Mouse (Mus musculus) brain, embryonic 14.5 days (tissue): Measurements from ENCODE around the gene Prkag1. TPM values are rescaled to one million over a fixed set of nuclear protein-coding genes. Genes with fewer than 3 reads are reported as not detected.

Source experiments
- DNase-seq: peaks from one replicate; pipeline ENCODE4 v3.0.0-alpha.2; 2011; ENCODE audit warnings: low read depth
- CTCF ChIP-seq: fragments of 200-500 bp; IDR thresholded peaks from 2 replicates; pipeline ENCODE4 v1.5.1; 2012; ENCODE audit warnings: inconsistent platforms, mild to moderate bottlenecking, moderate library complexity, borderline replicate concordance; ENCODE audit not compliant: insufficient read depth, insufficient read length; ENCODE audit errors: extremely low read depth
- POLR2A ChIP-seq: fragments of 200-500 bp; IDR thresholded peaks from 2 replicates; pipeline ENCODE4 v1.6.1; 2012; ENCODE audit warnings: mild to moderate bottlenecking, inconsistent platforms, borderline replicate concordance; ENCODE audit not compliant: poor library complexity, insufficient read depth, insufficient read length, severe bottlenecking; ENCODE audit errors: extremely low read depth
- polyA plus RNA-seq: library from polyadenylated mRNA; depleted of rRNA; stranded (reverse); fragments of >200 nt; gene quantifications from 2 replicates; pipeline ENCODE4 v1.2.3, GENCODE M21; 2012; rRNA removed

The Prkag1 gene
- 71.8 and 85.7 TPM in 2 replicates for polyA plus RNA-seq

- TF ChIP-seq POLR2A (peak; percentile 41; the same call in 1 of the 2 replicates), CTCF (peak; percentile 56; the same call in 1 of the 2 replicates)
- peak; percentile 98 for DNase-seq
These were observed at the start of gene Prkag1 for GRCm38 (mm10) chr15:98830736-98831683. Gene Prkag1 (minus strand): TSS chr15:98831521.

DNA sequence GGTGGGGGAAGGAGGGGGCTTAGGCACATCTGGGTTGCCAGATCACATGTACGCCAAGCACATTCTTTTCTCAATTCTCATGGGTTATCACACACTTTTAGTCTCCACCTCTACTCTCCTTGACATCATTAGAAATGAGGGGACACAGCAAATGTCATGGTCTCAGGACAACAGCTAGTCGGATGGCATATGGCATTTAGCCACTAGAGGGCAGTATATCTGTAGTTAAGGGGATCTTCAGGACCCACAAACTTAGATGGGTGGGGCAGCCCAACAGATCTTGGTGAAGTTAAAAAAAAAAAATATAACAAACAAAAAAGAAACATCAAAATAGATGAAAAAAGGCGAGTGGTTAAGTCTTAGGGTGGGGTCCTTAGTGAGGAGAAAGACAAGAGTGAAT is 46.0 kb upstream of the Prkag1 start:
- no peak for TF ChIP-seq POLR2A
- TF ChIP-seq CTCF, result peak; percentile 76; the same call in 1 of the 2 replicates
- peak; percentile 83 for DNase-seq

GRCm38 (mm10) chr15:98871916-98872888 is 40.9 kb upstream of the Prkag1 start:
- peak; percentile 99 for DNase-seq
- TF ChIP-seq POLR2A, result peak; percentile 21; the same call in 1 of the 2 replicates
- no peak for TF ChIP-seq CTCF

DNA sequence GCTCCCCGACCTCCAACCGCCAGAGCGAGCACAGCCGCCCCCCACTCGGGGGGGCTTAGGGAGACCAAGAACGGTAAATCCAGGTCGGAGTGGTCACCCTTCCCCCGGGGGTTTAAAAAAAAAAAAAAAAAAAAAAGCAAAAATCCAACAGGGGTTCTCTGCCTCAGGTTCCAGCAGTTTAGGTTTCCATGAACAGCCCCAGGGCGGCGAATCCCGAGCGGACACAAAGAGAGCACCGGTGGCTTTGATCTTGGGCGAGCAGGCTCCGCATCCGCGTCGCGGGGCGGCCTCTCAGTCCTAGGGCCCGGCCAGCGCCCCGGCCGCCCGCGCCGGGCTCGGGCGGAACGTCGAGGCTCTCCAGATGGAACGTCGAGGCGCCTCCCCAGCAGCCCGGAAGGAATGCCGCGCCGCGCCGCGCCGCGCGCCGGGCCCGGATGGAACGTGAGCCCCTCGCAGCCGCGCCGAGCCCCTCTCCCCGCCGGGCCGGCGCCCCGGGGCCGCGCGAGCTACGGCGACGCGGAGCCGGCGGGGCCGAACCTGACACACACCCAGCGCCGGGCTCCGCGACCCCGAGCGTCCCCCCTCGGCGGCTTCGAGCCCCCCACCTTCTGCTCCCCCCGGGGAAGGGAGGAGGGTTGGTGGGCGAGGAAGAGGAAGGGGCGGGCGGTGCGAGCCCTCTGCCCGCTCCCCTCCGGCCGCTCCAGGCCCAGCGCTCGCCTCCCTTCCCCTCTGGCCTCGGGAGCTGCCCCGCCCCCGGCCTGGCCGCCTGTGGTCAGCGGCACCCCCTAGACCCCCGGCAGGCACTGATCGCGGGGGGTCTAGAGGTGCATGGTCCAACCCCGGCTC is 40.0 kb upstream of the Prkag1 start, which contains the start of gene Kmt2d:
Gene Kmt2d, minus strand, starts transcription at position 135 of the 846 bp plus-strand sequence.
- TF ChIP-seq CTCF (no peak), POLR2A (no peak)
- DNase-seq, result peak; percentile 35

GRCm38 (mm10) chr15:98870179-98871069 is 39.1 kb upstream of the Prkag1 start:
- TF ChIP-seq CTCF (no peak), POLR2A (no peak)
- no peak for DNase-seq

GRCm38 (mm10) chr15:98869342-98870178 is 38.2 kb upstream of the Prkag1 start:
- TF ChIP-seq POLR2A, result no peak
- TF ChIP-seq CTCF, result no peak
- no peak for DNase-seq

GRCm38 (mm10) chr15:98868346-98869063 is 37.2 kb upstream of the Prkag1 start:
- TF ChIP-seq CTCF (no peak), POLR2A (no peak)
- DNase-seq, result no peak

- no peak for TF ChIP-seq CTCF
- TF ChIP-seq POLR2A, result no peak
These were observed 36.0 kb upstream of the Prkag1 start for GRCm38 (mm10) chr15:98867321-98867720.

More at GRCm38 (mm10) chr15:98867321-98867720, 36.0 kb upstream of the Prkag1 start:
- DNase-seq, result peak; percentile 77
